Mouse (Mus musculus) retina, postnatal 7 days (tissue): Measurements from ENCODE around the gene Olfr813.
"Not testable (repeated sequence)": the region's sequence is repeated elsewhere in the genome, so short reads cannot be mapped to it uniquely, and the experiment has no call there.

Experiments used
- DNase-seq: peaks from one replicate; pipeline ENCODE4 v3.0.0-alpha.2; 2012; ENCODE audit warnings: low read depth, low spot score

Olfr813 gene

GRCm38 (mm10) chr10:129855067-129855466 is at the start of gene Olfr813:
Olfr813 (plus strand) TSS chr10:129855367.
- DNase-seq, result no peak

GRCm38 (mm10) chr10:129845994-129846393 is 9.2 kb upstream of the Olfr813 start, which contains the start of gene Olfr812:
Olfr812 (minus strand) TSS chr10:129846094.
- DNase-seq, result no peak

GRCm38 (mm10) chr10:129847343-129847742 is 7.8 kb upstream of the Olfr813 start:
- DNase-seq, result no peak

DNA sequence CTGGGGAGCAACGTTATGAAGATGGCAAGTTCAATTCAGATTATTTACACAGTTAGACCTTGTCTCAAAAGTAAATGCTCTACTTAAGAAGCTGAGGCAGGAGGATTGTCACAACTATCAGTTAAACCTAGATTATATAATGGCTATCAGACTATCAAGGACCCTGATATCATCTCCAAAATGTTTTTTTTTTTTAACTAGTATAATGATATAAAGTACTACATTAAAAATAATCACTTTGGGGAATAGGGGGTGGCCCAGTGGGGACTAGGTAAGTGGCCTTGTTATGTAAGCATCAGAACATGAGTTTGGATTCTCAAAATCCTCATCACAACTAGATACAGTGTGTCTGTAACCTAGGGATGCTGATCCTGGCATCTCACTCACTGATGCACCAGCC is 24.6 kb downstream of the Olfr813 start, which contains the start of gene Olfr814:
Gene Olfr814 (minus strand): TSS at position 101 of the 400 bp plus-strand sequence.
- DNase-seq, result not testable (repeated sequence)

DNA sequence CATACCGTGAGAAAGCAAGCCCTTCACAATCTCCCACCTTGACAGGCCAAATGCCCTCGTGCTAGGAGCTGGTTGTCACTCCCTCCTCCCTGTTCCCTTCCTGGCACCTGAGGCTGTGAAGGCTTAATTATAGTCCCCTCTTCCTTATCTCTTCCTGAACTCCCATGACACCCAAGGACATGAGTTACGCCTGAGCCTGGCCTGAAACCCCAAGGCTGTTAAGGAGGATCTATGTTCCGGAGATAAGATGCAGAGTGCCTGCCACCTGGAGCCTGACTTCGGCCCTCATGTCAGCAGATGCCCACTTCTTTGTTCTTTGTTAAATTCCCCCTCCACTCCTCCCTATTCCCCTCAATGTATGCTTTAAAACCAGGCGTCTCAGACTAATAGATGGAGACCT is 30.3 kb downstream of the Olfr813 start:
- not testable (repeated sequence) for DNase-seq

GRCm38 (mm10) chr10:129885934-129886333 is 30.8 kb downstream of the Olfr813 start:
- no peak for DNase-seq

GRCm38 (mm10) chr10:129905767-129906166 is 50.6 kb downstream of the Olfr813 start, which contains the start of gene Olfr815:
Olfr815 (minus strand) TSS chr10:129905867.
- not testable (repeated sequence) for DNase-seq
